Mouse (Mus musculus) testis, postnatal 10 days (tissue): ENCODE data around the gene Cd47.

ENCODE experiments used
- DNase-seq: peaks from one replicate; pipeline ENCODE4 v3.0.0; 2021; ENCODE audit warnings: low spot score

The Cd47 gene

DNA sequence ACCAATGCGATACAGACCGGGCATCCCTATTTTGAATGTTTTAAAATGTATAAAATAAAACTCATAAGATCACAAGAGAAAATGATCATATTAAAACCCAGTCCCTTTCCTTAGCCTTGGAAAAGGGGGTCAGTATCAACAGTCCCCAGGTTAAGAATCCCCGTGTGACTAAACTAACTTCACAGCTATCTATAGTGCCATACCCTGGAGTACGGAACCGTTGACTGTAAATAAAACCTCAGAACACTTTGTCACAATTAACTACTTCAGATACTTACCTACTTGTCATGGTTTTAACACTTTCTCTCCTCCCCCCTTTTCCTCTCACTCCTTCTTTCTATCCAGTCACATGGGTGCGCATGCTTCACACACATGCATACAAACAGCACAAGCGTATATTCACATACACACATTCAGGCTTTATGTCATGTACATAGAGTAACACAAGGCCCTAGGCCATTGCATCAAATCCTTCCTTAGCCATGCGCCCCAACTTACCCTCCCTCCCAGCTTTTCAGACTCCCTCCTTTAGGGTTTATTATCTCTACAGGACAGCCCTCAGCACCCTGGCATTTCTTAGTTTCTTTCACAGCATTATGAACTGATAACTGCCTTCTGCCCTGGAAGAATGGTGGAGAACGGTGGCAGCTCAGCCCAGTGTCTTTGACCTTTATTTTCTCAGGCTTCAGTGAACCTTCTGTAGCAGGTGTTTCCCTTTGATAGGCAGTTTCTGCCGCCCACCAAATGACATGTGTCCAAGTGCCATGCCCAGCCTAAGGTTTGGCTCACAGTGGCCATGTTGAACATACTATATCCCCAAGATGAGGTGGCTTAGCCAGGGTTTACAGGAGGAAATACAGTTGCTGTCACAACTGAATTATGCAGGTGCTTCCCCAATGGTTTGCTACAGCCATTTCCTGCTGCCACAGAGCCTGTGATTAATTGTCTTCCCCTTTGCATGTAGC, at the start of gene Cd47:
Gene Cd47, plus strand, starts transcription at position 937 of the 965 bp plus-strand sequence.
- DNase-seq: no peak

GRCm38 (mm10) chr16:49752906-49753305, 47.4 kb upstream of the Cd47 start:
- no peak for DNase-seq

GRCm38 (mm10) chr16:49753318-49753717, 47.0 kb upstream of the Cd47 start:
- DNase-seq: no peak

GRCm38 (mm10) chr16:49760517-49761203, 39.7 kb upstream of the Cd47 start:
- no peak for DNase-seq

DNA sequence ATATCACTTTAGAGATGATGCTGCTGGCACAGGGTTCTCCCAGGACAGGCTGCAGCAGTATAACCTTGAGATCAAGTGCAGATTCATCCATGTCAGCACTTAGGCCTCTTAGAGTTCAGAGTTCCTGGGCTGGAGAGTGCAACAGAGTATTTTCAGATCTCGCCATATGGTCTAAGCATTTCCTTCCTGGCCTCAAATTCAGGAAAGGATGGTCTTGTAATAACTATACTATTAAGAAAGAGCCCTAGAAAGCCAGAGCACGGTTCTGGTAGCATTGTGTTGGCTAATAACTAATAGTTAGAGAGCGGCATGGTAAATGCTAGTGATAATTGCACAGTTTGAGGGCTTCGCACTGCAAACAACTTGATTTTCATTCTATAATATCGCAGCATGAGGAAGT, 38.4 kb upstream of the Cd47 start:
- DNase-seq: no peak

GRCm38 (mm10) chr16:49766326-49766725, 34.0 kb upstream of the Cd47 start:
- DNase-seq: no peak

GRCm38 (mm10) chr16:49768491-49769031, 31.8 kb upstream of the Cd47 start:
- no peak for DNase-seq

DNA sequence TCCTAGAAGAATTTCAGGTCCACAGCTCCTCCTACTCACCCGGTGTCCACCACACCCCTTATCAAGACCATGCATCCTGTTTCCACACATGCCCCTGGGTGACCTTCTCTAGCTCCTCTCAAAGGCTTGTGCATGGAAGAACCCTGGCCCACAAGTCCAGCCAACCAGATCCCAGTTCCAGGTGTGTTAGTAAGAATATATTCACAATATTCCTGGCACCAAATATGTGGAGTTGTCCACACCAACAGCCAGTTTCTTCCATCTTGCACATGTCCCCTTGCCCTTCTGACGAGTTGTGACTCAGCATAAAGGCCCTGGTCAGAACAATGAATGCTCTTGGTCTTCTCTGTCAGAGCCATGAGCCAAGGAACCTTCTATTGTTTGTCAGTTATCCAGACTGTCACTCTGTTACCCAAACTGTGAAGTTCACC, 30.5 kb upstream of the Cd47 start:
- no peak for DNase-seq

DNA sequence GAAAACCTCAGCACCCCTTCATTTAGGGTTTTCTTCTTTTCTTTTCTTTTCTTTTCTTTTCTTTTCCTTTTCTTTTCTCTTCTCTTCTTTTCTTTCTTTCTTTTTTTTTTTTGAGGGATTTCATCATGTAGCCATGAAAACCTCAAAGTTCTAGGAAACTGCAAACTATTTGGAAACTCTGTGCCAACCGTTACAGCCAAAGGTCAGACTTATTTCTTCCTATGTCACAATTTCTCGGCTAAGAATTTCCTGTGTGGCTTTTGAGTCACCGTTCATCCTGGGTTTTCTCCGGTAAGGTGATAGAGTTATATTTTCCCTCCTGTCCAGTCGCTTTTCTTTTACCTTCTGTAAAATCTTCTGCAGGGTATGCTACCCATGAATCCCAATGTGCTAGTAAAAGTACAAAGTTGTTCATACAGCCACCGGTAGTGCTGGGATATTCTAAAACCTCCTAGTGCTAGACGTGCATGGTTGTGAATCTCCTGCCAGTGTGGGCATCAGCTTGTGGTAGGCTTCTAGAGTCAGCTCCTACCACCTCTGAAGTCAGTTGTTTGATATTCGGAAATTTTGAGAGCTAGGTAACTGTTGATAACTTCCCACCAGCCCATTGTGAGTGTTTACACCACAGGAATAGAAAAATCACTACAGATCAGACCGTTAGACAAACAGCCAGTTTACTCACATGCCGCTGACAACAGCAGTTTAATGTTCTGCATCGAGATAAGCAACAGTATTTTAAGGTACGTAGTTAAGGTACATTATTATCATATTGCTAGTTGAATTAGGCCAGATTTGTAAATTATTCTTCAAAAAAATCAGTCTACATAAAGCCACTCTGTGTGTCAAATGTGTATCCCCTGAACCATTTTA, 29.8 kb upstream of the Cd47 start:
- DNase-seq: no peak

- no peak for DNase-seq
These were observed 28.5 kb upstream of the Cd47 start for GRCm38 (mm10) chr16:49771609-49772396.

GRCm38 (mm10) chr16:49772576-49772975, 27.8 kb upstream of the Cd47 start:
- DNase-seq: no peak

- no peak for DNase-seq
These were observed 27.3 kb upstream of the Cd47 start for GRCm38 (mm10) chr16:49773068-49773467.

DNA sequence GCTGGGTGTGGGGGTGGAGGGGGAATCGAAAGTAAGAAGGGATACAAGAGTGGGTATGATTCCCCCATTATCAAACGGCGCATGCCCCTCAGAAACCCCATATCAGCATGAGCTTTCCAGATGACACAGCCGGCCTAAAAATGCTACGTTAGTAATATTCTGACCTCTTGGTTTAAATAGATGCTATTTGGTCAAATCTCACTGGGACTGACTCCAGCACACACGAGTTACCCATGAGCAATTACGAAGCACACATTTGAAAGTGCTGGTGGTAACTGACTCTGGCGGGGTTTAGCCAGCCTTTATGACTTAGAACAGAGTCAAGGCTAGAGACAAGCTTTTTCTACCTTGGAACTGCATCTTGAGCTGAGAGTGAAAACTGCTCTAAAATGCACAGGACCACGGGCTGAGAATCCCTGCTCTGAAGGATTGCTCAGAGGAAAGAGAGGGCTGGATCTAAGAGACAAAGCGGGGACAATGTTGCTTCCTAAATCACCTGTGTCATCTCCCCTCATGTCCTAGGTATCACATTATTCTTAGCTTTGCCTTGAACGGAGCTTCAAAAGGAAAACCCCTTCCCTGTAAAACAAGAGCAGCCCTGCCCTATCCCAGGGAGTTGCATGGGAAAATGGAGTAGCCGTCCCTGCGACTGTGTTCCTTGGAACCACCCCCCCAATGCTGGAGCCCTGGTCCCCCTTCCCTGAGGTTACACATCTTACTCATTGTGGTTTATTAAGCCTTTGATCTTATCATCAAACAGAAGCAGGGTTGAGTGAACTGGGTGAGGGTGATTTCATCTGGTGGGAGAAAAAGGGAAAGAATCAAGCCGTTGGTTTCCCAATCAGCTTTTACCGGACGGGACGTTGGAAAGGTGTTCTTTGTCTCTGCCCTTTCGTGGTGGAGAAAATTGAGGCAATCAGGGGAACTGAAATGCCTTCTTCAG, 26.0 kb upstream of the Cd47 start:
- DNase-seq: no peak

GRCm38 (mm10) chr16:49775002-49775966, 25.0 kb upstream of the Cd47 start:
- no peak for DNase-seq

DNA sequence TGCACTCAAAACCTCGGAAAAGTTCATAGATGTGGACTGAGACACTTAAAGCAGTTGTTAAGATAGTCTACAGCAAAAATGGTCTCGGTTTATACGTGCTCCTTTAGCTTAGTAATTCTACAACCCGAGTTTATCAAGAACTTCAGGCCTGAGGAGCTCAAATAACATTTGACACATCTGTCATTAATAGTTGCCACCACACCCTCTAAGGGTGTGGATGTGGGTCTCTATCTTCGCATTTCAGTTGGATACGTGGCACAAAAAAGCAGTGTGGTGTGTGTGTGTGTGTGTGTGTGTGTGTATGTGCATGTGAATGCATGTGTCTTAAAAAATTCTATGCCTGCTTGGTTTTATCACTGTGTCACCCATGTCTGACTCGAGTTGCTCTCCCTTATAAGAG, 23.4 kb upstream of the Cd47 start:
- DNase-seq: no peak

- DNase-seq: no peak
These were observed 18.7 kb upstream of the Cd47 start for GRCm38 (mm10) chr16:49781556-49782156.

GRCm38 (mm10) chr16:49783369-49783768, 17.0 kb upstream of the Cd47 start:
- DNase-seq: no peak

GRCm38 (mm10) chr16:49786116-49786515, 14.2 kb upstream of the Cd47 start:
- DNase-seq: no peak
